Mouse (Mus musculus) midbrain, embryonic 12.5 days (tissue): ENCODE data around the gene Adrm1. TPM values are rescaled to one million over a fixed set of nuclear protein-coding genes. Genes with fewer than 3 reads are reported as not detected.
"Not testable (repeated sequence)": the region's sequence is repeated elsewhere in the genome, so short reads cannot be mapped to it uniquely, and the experiment has no call there.

Experiments
- ATAC-seq: fragments of 200-750 bp; cut with Nextera tagmentation; 2 replicates; pipeline ENCODE4 v1.8.0; 2017; ENCODE audit warnings: low read depth, moderate TSS enrichment, moderate library complexity; ENCODE audit not compliant: low FRiP score
- H3K27ac ChIP-seq: fragments of 300-500 bp; sonication (generic); replicated peaks from 2 replicates; pipeline ENCODE4 v1.5.1; 2016; ENCODE audit warnings: mild to moderate bottlenecking
- H3K27me3 ChIP-seq: fragments of 300-500 bp; sonication (generic); 2 replicates; pipeline ENCODE4 v1.6.1; 2016; ENCODE audit warnings: mild to moderate bottlenecking
- H3K36me3 ChIP-seq: fragments of 300-500 bp; sonication (generic); 2 replicates; pipeline ENCODE4 v1.6.1; 2016
- H3K4me1 ChIP-seq: fragments of 300-500 bp; sonication (generic); 2 replicates; pipeline ENCODE4 v1.6.1; 2016
- H3K4me2 ChIP-seq: fragments of 300-500 bp; sonication (generic); replicated peaks from 2 replicates; pipeline ENCODE4 v1.6.1; 2016; ENCODE audit warnings: mild to moderate bottlenecking, moderate library complexity
- H3K4me3 ChIP-seq: fragments of 300-500 bp; sonication (generic); 2 replicates; pipeline ENCODE4 v1.5.1; 2016; ENCODE audit warnings: mild to moderate bottlenecking
- H3K9ac ChIP-seq: fragments of 300-500 bp; sonication (generic); replicated peaks from 2 replicates; pipeline ENCODE4 v1.6.1; 2016; ENCODE audit warnings: mild to moderate bottlenecking, moderate library complexity
- H3K9me3 ChIP-seq: fragments of 300-500 bp; sonication (generic); 2 replicates; pipeline ENCODE4 v1.6.1; 2016; ENCODE audit warnings: mild to moderate bottlenecking
- WGBS: fragments of 180-500 bp; shearing (Covaris S2); methylation state at CpG from one replicate; pipeline ENCODE4 v1.1.7; 2016; 5-methylcytosine and 5-hydroxymethylcytosine counted together
- polyA plus RNA-seq: library from polyadenylated mRNA; unstranded; fragments of >200 nt; fragmentation: Nextera tagmentation; extraction: Ambion mirVana; gene quantifications from 2 replicates; pipeline ENCODE4 v1.2.1, GENCODE M21; 2016

The Adrm1 gene
- polyA plus RNA-seq, 1 experiment from 2014 or later, result 214 TPM

DNA sequence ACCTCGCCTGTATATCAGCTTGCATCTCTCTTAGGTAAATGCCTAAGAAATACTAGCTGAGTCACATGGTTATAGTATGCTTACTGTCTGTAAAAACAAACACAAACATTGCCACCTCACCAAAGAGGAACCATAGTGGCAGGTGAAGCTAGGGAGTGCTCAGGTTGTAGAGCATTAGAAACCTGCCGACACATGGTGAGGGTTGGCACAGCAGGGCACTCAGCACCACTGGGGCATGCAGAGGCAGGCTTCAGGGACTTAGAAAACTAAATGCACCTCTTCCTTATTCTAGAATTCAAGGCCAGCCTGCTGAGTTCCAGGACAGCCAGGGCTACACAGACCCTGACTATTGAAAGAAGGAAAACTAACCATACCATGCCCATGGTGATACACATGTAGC lies 4.4 kb upstream of the Adrm1 start:
- Histone ChIP-seq H3K4me2 (no peak overlapping the region), H3K36me3 (peaks cover 21% of the 10 kb centered on the region), H3K27ac (no peak overlapping the region), H3K27me3 (no peaks in the 10 kb centered on the region), H3K4me3 (no peak overlapping the region), H3K9me3 (no peaks in the 10 kb centered on the region), H3K4me1 (0 out of 2 replicates have a peak, but pooled peaks cover 5% of the 10 kb centered on the region), H3K9ac (no peak overlapping the region)
- 97% methylated on average over 2 of the region's 2 CpGs for WGBS
- no peak for ATAC-seq

DNA sequence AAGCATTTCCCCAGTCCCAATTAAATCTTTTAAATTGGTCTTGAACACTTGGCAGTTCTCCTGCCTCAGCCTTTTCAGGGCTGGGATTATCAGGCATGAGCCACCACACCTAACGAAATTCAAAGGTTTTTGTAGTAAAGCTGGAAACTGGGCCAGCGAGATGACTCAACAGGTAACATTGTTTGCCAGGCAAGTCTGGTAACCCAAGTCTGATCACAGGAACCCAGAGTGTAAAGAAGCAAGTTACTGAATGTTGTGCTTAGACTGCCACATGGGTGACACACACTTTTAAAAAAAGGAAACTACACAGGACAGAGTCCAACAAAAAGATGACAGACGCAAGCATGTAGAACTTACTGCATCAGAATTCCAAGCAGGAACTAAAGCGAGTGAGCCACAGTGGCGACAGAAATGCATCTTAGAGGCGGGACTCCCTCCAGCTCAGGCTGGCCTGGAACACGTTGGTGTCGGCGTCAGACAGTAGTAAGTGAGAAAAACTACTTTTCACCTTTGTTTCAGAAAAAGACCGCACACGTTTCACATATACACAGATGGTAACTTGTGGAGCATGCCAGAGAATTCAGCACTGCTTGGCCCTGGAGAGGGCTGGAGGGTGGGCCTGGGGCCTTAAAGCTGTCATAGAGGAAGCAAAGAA lies 1.0 kb upstream of the Adrm1 start:
- H3K4me3 ChIP-seq, result no peak overlapping the region
- WGBS, result 88% methylated on average over 11 of the region's 11 CpGs
- peaks cover 21% of the 10 kb centered on the region for H3K4me1 ChIP-seq
- no peaks in the 10 kb centered on the region for H3K27me3 ChIP-seq
- H3K36me3 ChIP-seq, result peaks cover 24% of the 10 kb centered on the region
- H3K27ac ChIP-seq, result no peak overlapping the region
- no peak for ATAC-seq
- H3K9me3 ChIP-seq, result no peaks in the 10 kb centered on the region
- H3K9ac ChIP-seq, result no peak overlapping the region
- peak overlapping the region; percentile 51 for H3K4me2 ChIP-seq

DNA sequence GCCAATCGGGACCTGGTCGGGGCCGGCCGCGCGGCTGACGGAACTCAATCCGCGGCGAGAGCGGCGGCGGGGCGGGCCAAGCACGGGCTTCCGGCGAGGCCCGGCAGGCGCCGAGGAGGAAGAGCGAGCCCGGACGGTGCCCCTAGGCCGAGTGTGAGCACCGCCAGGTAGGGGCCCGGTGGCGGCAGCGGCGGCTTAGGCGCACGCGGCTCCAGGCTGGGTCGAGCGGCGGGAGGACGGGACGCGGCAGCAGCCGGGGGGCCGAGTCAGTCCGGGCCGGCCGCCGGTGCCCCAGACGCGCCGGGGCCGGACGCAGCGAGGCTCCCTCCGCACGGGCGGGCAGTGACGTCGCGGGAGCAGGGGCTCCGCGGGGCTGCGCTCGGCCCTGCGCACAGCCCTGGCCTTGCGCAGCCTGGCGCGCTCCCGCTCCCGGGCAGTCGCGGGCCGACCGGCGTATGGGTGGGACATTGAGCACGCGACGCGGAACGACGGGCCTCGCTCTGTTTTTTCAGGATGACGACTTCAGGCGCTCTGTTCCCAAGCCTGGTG lies 311 bp downstream of the Adrm1 start:
- peak; percentile 73 for ATAC-seq
- Histone ChIP-seq H3K4me3 (peak overlapping the region; percentile 93), H3K9me3 (no peaks in the 10 kb centered on the region), H3K9ac (peak overlapping the region; percentile 92), H3K4me1 (peaks cover 21% of the 10 kb centered on the region), H3K4me2 (peak overlapping the region; percentile 100), H3K36me3 (peaks cover 36% of the 10 kb centered on the region), H3K27ac (peak overlapping the region; percentile 92), H3K27me3 (no peaks in the 10 kb centered on the region)
- WGBS, result under 1% methylated on average over 75 of the region's 80 CpGs

DNA sequence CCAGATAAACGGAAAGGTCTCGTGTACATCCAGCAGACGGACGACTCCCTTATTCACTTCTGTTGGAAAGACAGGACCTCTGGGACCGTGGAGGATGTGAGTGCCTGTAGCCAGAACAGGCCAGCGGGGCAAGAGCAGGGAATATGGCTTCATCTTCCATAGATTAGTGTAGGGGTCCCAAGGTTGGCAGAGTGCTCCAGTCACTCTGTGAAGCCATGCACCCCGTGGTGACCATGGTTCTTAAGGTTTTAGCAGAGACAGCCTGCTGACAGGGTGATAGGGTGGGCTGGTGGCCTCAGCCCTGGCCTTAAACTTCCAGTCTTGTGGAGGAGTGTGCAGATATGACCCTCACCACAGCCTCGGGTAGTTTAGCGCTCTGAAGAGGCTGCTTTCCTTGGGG lies 867 bp downstream of the Adrm1 start:
- Histone ChIP-seq H3K27ac (peak overlapping the region; percentile 92; the same call in 1 of the 2 replicates), H3K9me3 (no peaks in the 10 kb centered on the region), H3K4me1 (peaks cover 21% of the 10 kb centered on the region), H3K4me2 (peak overlapping the region; percentile 100), H3K27me3 (no peaks in the 10 kb centered on the region), H3K9ac (peak overlapping the region; percentile 92), H3K36me3 (peaks cover 41% of the 10 kb centered on the region), H3K4me3 (peak overlapping the region; percentile 93)
- 2% methylated on average over 9 of the region's 9 CpGs for WGBS
- no peak for ATAC-seq

- peak overlapping the region; percentile 92; the same call in 1 of the 2 replicates for H3K9ac ChIP-seq
- H3K4me3 ChIP-seq, result peak overlapping the region; percentile 93
- WGBS, result 85% methylated on average over 4 of the region's 4 CpGs
- no peak overlapping the region for H3K27ac ChIP-seq
- peak overlapping the region; percentile 100 for H3K4me2 ChIP-seq
- H3K27me3 ChIP-seq, result no peaks in the 10 kb centered on the region
- H3K36me3 ChIP-seq, result peaks cover 51% of the 10 kb centered on the region
- no peak for ATAC-seq
- H3K9me3 ChIP-seq, result no peaks in the 10 kb centered on the region
- H3K4me1 ChIP-seq, result peaks cover 21% of the 10 kb centered on the region
These were observed 1.9 kb downstream of the Adrm1 start for GRCm38 (mm10) chr2:180173163-180173562.

DNA sequence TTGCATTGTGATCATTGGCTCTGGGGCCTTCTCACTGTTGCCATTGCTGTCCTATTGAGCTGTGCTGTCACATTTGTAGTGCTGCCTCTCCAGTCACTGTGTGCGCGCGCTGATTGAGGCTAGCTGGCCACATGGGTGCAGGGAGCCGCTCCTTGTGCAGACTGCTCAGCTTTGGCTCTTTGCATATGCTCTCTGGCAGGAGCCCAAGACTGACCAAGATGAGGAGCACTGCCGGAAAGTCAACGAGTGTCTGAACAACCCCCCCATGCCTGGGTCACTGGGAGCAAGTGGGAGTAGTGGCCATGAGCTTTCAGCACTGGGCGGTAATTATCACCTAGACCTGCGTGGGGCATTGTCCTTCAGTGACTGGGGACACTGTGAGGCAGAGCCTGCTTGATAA lies 2.4 kb downstream of the Adrm1 start:
- not testable (repeated sequence) for ATAC-seq, H3K9me3 ChIP-seq, H3K9ac ChIP-seq, H3K27ac ChIP-seq, H3K27me3 ChIP-seq
- Histone ChIP-seq H3K4me2 (peak overlapping the region; percentile 100; the same call in 1 of the 2 replicates), H3K36me3 (peaks cover 54% of the 10 kb centered on the region), H3K4me3 (0 out of 2 replicates have a peak overlapping the region, but pooled peaks have one; percentile 93), H3K4me1 (peaks cover 21% of the 10 kb centered on the region)
- 97% methylated on average over 8 of the region's 8 CpGs for WGBS

- no peak overlapping the region for H3K27ac ChIP-seq
- WGBS, result 96% methylated on average over 5 of the region's 5 CpGs
- no peaks in the 10 kb centered on the region for H3K27me3 ChIP-seq
- H3K4me3 ChIP-seq, result no peak overlapping the region
- H3K36me3 ChIP-seq, result peaks cover 54% of the 10 kb centered on the region
- ATAC-seq, result no peak
- no peak overlapping the region for H3K4me2 ChIP-seq
- H3K9ac ChIP-seq, result no peak overlapping the region
- no peaks in the 10 kb centered on the region for H3K9me3 ChIP-seq
- peaks cover 21% of the 10 kb centered on the region for H3K4me1 ChIP-seq
These were observed 2.8 kb downstream of the Adrm1 start for GRCm38 (mm10) chr2:180174121-180174520.

DNA sequence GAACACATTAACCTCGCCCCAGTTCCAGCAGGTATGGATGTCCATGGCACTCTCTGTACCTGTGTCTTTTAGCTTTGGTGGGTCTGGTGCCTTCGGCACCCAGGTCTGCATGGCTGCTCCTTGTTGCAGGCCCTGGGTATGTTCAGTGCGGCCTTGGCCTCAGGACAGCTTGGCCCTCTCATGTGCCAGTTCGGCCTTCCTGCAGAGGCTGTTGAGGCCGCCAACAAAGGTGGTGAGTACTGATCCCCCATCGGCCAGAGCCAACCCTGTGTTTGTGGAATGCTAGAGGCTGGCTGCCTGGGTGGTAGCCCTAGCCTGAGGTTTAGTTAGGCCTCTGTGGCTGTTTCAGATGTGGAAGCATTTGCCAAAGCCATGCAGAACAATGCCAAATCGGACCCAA lies 4.4 kb downstream of the Adrm1 start:
- ATAC-seq, result no peak
- Histone ChIP-seq H3K27me3 (no peaks in the 10 kb centered on the region), H3K4me3 (no peak overlapping the region), H3K36me3 (peaks cover 54% of the 10 kb centered on the region), H3K4me1 (peaks cover 18% of the 10 kb centered on the region), H3K9ac (no peak overlapping the region), H3K9me3 (no peaks in the 10 kb centered on the region), H3K4me2 (no peak overlapping the region), H3K27ac (no peak overlapping the region)
- WGBS, result 91% methylated on average over 7 of the region's 7 CpGs

- H3K4me1 ChIP-seq, result no peaks in the 10 kb centered on the region
- peaks cover 19% of the 10 kb centered on the region for H3K36me3 ChIP-seq
- H3K4me3 ChIP-seq, result no peak overlapping the region
- WGBS, result 86% methylated on average over 9 of the region's 9 CpGs
- no peak for ATAC-seq
- no peak overlapping the region for H3K27ac ChIP-seq
- H3K4me2 ChIP-seq, result no peak overlapping the region
- H3K9ac ChIP-seq, result no peak overlapping the region
- H3K9me3 ChIP-seq, result no peaks in the 10 kb centered on the region
- no peaks in the 10 kb centered on the region for H3K27me3 ChIP-seq
These were observed 10.3 kb downstream of the Adrm1 start for GRCm38 (mm10) chr2:180181542-180181941.

DNA sequence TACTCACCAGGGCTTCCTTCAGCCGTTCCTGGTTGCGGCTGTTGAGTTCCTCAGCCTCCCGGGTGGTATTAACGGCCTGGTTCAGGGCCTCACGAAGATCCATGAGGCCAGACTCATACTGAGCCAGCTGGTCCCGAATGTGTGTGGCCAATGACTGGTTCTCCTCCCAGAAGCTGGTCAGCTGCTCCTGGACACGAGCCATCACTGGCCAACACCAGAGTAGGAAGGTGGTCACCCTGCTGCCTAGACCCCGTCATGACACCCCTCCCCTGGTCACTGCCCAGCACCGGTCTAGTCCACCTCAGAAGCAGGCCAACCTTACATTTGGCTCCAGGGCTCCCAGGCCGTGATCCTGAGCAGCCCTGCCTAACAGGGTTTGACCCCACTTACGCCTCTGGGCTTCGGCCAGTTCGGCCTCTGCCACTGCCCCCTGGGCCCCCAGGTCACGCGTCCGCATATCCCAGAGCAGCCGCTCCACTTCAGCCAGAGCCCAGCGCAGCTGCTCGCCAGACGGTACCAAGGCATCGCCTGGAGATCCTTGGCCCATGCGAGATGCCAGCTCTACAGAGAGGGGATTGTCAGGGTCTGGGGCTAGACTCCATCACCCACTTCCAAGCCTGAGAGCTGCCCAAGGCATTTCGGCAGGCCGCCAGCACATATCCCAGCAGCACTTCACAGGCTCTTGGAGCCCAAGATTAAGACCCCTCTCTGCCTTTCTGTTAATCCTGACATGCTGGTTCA lies 12.9 kb downstream of the Adrm1 start:
- Histone ChIP-seq H3K9me3 (no peaks in the 10 kb centered on the region), H3K4me1 (no peaks in the 10 kb centered on the region), H3K36me3 (no peaks in the 10 kb centered on the region), H3K9ac (no peak overlapping the region), H3K27me3 (no peaks in the 10 kb centered on the region), H3K27ac (no peak overlapping the region), H3K4me3 (no peak overlapping the region), H3K4me2 (no peak overlapping the region)
- ATAC-seq, result no peak
- WGBS, result 90% methylated on average over 24 of the region's 24 CpGs

DNA sequence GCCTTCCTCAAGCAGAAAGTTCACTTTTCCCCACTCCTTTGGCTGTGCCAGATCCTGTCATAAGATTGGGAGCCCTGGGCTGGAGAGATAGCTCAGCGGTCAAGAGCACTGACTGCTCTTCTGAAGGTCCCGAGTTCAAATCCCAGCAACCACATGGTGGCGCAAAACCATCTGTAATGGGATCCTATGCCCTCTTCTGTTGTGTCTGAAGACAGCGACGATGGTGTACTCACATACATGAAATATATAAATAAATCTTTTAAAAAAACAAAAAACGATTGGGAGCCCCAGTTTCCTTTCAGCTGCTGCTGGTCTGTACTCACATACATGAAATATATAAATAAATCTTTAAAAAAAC lies 13.4 kb downstream of the Adrm1 start:
- no peak overlapping the region for H3K4me2 ChIP-seq
- no peak overlapping the region for H3K27ac ChIP-seq
- no peak overlapping the region for H3K4me3 ChIP-seq
- ATAC-seq, result no peak
- H3K36me3 ChIP-seq, result no peaks in the 10 kb centered on the region
- H3K9ac ChIP-seq, result no peak overlapping the region
- no peaks in the 10 kb centered on the region for H3K9me3 ChIP-seq
- WGBS, result 82% methylated on average over 6 of the region's 6 CpGs
- H3K27me3 ChIP-seq, result no peaks in the 10 kb centered on the region
- H3K4me1 ChIP-seq, result no peaks in the 10 kb centered on the region

- H3K27me3 ChIP-seq, result no peaks in the 10 kb centered on the region
- H3K4me2 ChIP-seq, result no peak overlapping the region
- no peak overlapping the region for H3K4me3 ChIP-seq
- no peaks in the 10 kb centered on the region for H3K4me1 ChIP-seq
- 90% methylated on average over 14 of the region's 14 CpGs for WGBS
- no peaks in the 10 kb centered on the region for H3K9me3 ChIP-seq
- H3K27ac ChIP-seq, result no peak overlapping the region
- ATAC-seq, result no peak
- H3K36me3 ChIP-seq, result no peaks in the 10 kb centered on the region
- H3K9ac ChIP-seq, result no peak overlapping the region
These were observed 14.4 kb downstream of the Adrm1 start for GRCm38 (mm10) chr2:180185686-180186085.
